Mouse (Mus musculus): ENCODE measurements around the gene Rcor1. TPM values are rescaled to one million over a fixed set of nuclear protein-coding genes. Genes with fewer than 3 reads are reported as not detected.

The Rcor1 gene
- polyA plus RNA-seq, 1 experiment from 2014 or later = 8.8 TPM

DNA sequence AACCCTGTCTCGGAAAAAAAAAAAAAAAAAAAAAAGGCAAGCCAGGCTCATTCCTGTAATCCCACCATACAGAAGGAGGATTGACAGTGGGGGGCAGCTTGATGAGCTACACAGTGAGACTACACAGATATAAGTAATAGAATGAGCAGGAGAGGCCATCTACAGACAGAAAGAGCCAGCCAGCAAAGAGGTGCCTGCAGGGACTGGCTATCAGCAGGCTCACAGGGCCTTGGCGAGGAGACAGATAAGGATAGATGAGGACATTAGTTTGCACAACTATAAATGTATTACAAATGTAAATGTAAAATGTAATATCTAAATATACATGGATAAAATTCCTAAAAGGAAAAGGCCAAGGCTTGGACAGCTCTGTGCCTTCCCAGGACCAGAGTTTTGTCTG lies 39.3 kb upstream of the Rcor1 start:
- ATAC-seq (ENCODE audit: low read depth) = no peak
- WGBS = 60% methylated on average over 2 of the region's 2 CpGs
- no peak overlapping the region for H3K4me3 ChIP-seq (ENCODE audit: low read length)
- no peaks in the 10 kb centered on the region for H3K27me3 ChIP-seq (ENCODE audit: control insufficient read depth, insufficient read depth, low read depth, low read length)
- no peaks in the 10 kb centered on the region for H3K36me3 ChIP-seq (ENCODE audit: control insufficient read depth, insufficient read depth, low read length)
- H3K4me1 ChIP-seq (replicated peaks; ENCODE audit: control insufficient read depth, insufficient read depth, low read length) = no peaks in the 10 kb centered on the region
- no peak overlapping the region for H3K4me2 ChIP-seq (ENCODE audit: low read depth, low read length)
- no peak overlapping the region for H3K9ac ChIP-seq (ENCODE audit: low read length)
- 0 out of 2 replicates have a peak, but pooled peaks cover 5% of the 10 kb centered on the region for H3K9me3 ChIP-seq (ENCODE audit: control insufficient read depth, low read length)
- H3K27ac ChIP-seq (ENCODE audit: low read length) = no peak overlapping the region

DNA sequence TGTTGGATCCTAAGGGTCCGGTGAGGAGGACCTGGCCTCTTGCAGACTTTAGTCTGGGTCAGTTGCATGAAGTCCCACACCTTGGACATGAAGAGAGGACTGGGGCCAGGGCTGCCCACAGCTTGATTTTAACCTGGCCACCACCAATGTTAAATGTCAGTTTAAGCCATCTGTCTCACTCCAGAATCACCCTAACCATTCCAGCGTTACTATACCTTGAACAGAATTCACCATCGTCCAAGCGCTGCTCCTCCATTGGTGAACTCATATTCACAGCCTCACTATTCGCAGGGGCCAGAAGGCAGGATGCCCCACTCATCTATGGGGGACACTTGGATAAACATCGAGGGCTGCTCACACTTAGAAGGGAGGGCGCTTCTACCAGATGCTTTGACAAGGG lies 38.2 kb upstream of the Rcor1 start:
- Histone ChIP-seq H3K4me3 (ENCODE audit: low read length) (no peak overlapping the region), H3K4me2 (ENCODE audit: low read depth, low read length) (no peak overlapping the region), H3K4me1 (replicated peaks; ENCODE audit: control insufficient read depth, insufficient read depth, low read length) (no peaks in the 10 kb centered on the region; the same call in 1 of the 2 replicates), H3K27me3 (ENCODE audit: control insufficient read depth, insufficient read depth, low read depth, low read length) (no peaks in the 10 kb centered on the region), H3K9me3 (ENCODE audit: control insufficient read depth, low read length) (0 out of 2 replicates have a peak, but pooled peaks cover 5% of the 10 kb centered on the region), H3K27ac (ENCODE audit: low read length) (no peak overlapping the region), H3K36me3 (ENCODE audit: control insufficient read depth, insufficient read depth, low read length) (no peaks in the 10 kb centered on the region), H3K9ac (ENCODE audit: low read length) (no peak overlapping the region)
- ATAC-seq (ENCODE audit: low read depth) = no peak
- WGBS = 87% methylated on average over 7 of the region's 7 CpGs

DNA sequence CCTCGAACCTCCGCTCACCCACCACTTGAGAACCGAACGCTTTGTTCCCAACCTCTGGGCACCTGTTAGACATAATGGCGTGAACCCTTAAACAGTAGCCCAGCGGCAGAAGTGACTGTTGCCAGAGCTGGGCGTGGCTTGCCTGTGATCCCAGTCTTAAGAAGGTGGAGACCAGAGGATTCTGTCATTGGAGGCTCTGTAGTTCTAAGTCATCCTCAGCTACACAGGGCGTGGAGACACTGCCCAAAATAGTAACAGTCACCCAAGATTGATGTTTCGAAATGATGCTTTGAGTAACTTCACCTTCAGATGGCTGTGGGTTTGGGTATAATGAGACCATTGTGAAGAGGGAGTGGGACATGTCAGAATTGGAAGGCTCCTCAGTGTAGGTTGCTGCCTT lies 35.0 kb upstream of the Rcor1 start:
- no peak overlapping the region for H3K27ac ChIP-seq (ENCODE audit: low read length)
- H3K4me3 ChIP-seq (ENCODE audit: low read length) = no peak overlapping the region
- H3K4me2 ChIP-seq (ENCODE audit: low read depth, low read length) = no peak overlapping the region
- no peaks in the 10 kb centered on the region for H3K9me3 ChIP-seq (ENCODE audit: control insufficient read depth, low read length)
- H3K4me1 ChIP-seq (replicated peaks; ENCODE audit: control insufficient read depth, insufficient read depth, low read length) = peaks cover 21% of the 10 kb centered on the region
- H3K9ac ChIP-seq (ENCODE audit: low read length) = no peak overlapping the region
- H3K36me3 ChIP-seq (ENCODE audit: control insufficient read depth, insufficient read depth, low read length) = no peaks in the 10 kb centered on the region
- H3K27me3 ChIP-seq (ENCODE audit: control insufficient read depth, insufficient read depth, low read depth, low read length) = no peaks in the 10 kb centered on the region
- 74% methylated on average over 9 of the region's 9 CpGs for WGBS
- no peak for ATAC-seq (ENCODE audit: low read depth)

DNA sequence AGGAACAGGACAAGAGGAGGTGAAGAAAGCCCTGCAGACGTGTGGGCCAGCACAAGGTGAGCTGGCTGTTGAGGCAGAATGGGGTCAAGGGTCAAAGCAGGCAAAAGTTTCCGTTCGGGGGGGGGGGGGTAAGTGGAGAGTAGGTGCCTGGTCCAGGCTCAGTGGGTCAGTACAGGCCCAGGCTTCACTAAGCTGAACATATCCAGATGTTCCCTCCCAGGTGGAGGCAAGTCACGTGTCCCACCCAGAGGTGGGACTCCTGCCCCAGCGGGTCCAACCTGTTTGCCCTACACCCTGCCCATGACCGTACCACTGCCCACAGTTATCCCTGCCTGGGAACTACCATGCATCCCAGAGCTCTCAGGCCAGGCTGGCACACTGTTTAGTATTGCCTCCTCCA lies 33.3 kb upstream of the Rcor1 start:
- Histone ChIP-seq H3K9ac (ENCODE audit: low read length) (no peak overlapping the region), H3K4me2 (ENCODE audit: low read depth, low read length) (no peak overlapping the region), H3K4me3 (ENCODE audit: low read length) (no peak overlapping the region), H3K27me3 (ENCODE audit: control insufficient read depth, insufficient read depth, low read depth, low read length) (no peaks in the 10 kb centered on the region), H3K27ac (ENCODE audit: low read length) (no peak overlapping the region; the same call in 1 of the 2 replicates), H3K9me3 (ENCODE audit: control insufficient read depth, low read length) (no peaks in the 10 kb centered on the region), H3K4me1 (replicated peaks; ENCODE audit: control insufficient read depth, insufficient read depth, low read length) (peaks cover 28% of the 10 kb centered on the region), H3K36me3 (ENCODE audit: control insufficient read depth, insufficient read depth, low read length) (no peaks in the 10 kb centered on the region)
- 69% methylated on average over 6 of the region's 6 CpGs for WGBS
- ATAC-seq (ENCODE audit: low read depth) = no peak

DNA sequence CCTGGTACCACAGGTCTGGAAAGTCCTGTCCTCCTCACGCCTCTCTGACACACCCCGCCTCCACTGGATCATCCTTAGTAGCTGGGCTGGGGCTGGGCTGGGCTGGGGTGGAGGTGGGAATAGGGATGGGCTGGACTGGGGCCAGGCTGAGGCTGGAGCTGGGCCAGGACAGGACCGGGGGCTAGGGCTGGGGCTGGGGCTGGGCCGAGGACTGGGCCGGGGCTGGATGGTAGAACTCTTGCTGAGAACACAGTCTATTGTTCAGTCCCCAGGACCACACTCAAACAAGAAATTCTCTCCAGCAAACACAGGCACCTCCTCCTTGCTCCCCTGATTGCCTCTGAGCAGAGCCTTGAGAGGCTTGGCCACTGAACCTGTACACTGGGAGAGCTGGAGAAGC lies 32.8 kb upstream of the Rcor1 start:
- Histone ChIP-seq H3K9me3 (ENCODE audit: control insufficient read depth, low read length) (no peaks in the 10 kb centered on the region), H3K36me3 (ENCODE audit: control insufficient read depth, insufficient read depth, low read length) (no peaks in the 10 kb centered on the region), H3K27ac (ENCODE audit: low read length) (peak overlapping the region; percentile 31), H3K4me3 (ENCODE audit: low read length) (no peak overlapping the region), H3K4me1 (replicated peaks; ENCODE audit: control insufficient read depth, insufficient read depth, low read length) (peaks cover 28% of the 10 kb centered on the region), H3K4me2 (ENCODE audit: low read depth, low read length) (no peak overlapping the region), H3K27me3 (ENCODE audit: control insufficient read depth, insufficient read depth, low read depth, low read length) (no peaks in the 10 kb centered on the region), H3K9ac (ENCODE audit: low read length) (no peak overlapping the region)
- no peak; the same call in 1 of the 2 replicates for ATAC-seq (ENCODE audit: low read depth)
- 29% methylated on average over 5 of the region's 5 CpGs for WGBS

DNA sequence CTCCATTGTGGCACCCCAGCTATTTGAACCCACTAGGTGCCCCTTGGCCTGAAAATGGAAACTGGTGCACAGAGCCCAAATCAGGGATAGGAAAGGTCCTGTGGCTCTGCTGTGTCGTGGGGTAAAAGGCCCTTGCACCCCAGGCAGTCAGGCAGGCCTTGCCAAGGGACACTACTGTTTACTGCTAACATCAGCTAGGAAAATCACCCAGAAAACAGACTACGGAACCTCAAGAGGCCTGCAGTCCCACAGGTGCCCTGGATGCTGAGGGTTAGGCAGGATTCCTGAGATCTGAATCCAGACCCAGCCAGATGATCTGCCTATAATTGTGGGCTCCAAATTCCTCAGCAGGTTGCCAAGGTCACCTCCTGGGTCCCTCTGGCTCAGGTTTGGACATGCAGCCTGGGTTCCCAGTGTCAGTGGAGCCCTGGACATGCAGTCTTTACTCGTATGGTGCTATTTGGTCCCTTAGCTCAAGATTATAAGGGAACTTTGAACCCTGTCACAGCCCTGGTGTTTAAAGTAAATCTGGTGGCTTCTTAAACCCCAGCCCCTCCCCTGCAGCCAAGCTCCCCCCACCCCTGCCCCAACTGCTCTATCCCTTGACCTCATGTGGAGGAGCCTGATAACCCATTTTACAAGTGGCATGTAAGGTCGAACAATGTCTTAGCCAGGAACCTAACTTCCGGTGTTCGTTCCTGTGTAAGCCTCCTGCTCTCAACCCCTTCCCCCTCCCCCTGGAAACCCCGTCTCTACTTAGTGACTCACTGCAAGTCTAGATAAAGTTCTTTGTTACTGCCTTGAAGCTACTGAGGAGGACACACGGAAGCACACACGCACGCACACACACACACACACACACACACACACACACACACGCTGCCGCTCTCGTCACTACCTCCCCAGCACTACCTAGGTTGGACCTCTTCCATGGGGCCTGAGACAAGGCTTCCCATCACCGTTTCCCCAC lies 31.7 kb upstream of the Rcor1 start:
- H3K36me3 ChIP-seq (ENCODE audit: control insufficient read depth, insufficient read depth, low read length) = no peaks in the 10 kb centered on the region
- H3K9ac ChIP-seq (ENCODE audit: low read length) = no peak overlapping the region
- peak; percentile 53 for ATAC-seq (ENCODE audit: low read depth)
- WGBS = 47% methylated on average over 14 of the region's 14 CpGs
- no peak overlapping the region for H3K4me3 ChIP-seq (ENCODE audit: low read length)
- H3K27me3 ChIP-seq (ENCODE audit: control insufficient read depth, insufficient read depth, low read depth, low read length) = no peaks in the 10 kb centered on the region
- no peak overlapping the region for H3K4me2 ChIP-seq (ENCODE audit: low read depth, low read length)
- H3K9me3 ChIP-seq (ENCODE audit: control insufficient read depth, low read length) = no peaks in the 10 kb centered on the region
- H3K4me1 ChIP-seq (replicated peaks; ENCODE audit: control insufficient read depth, insufficient read depth, low read length) = peaks cover 30% of the 10 kb centered on the region
- H3K27ac ChIP-seq (ENCODE audit: low read length) = peak overlapping the region; percentile 74

DNA sequence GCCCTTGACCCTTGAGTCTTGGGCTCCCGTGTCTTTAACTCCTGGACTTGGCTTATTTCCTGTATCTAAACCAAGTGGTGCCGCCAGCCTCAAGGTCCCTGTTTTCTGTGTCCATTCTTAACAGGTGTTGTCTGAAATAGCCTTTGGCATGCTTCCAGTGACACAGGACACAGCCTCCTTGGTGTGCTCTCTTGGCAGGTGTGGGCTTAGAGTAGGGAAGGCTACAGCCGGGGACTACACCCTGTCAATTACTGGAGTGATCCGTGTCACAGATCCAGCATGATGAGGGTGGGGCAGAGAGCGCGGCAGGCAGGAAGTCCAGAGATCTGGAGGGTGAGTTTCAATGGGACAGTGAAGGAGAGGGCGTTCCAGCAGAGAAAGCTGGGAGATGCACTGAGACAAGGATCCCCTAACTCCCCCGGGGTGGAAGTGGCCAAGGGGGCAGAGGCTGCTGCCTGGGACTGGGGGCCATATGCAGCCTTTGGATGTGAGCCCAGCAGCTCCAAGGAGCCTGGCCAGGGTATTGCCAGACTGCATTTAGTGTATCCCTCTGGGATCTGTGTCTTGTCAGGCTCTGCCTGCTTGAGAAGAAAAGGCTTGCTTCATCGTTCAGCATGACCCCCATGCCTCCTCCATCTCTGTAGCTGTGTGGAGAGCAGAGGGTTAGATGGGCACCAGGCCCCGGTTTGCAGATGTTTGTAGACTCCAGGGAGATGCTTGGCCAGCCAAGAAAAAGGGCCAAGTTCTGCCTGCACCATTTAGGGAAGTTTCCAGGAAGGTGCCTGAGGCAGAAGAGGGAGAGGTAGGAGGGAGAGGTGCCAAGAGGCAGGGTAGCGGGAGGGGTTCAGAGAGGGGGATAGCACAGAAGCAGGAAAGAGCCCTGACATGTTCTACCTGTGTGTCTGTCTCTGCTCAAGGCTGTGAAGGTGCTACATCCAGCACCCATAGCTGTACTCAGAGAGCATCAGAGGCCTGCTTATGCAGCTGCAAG lies 30.4 kb upstream of the Rcor1 start:
- no peaks in the 10 kb centered on the region for H3K27me3 ChIP-seq (ENCODE audit: control insufficient read depth, insufficient read depth, low read depth, low read length)
- no peaks in the 10 kb centered on the region for H3K9me3 ChIP-seq (ENCODE audit: control insufficient read depth, low read length)
- peaks cover 30% of the 10 kb centered on the region for H3K4me1 ChIP-seq (replicated peaks; ENCODE audit: control insufficient read depth, insufficient read depth, low read length)
- H3K27ac ChIP-seq (ENCODE audit: low read length) = peak overlapping the region; percentile 74
- H3K4me2 ChIP-seq (ENCODE audit: low read depth, low read length) = no peak overlapping the region
- H3K36me3 ChIP-seq (ENCODE audit: control insufficient read depth, insufficient read depth, low read length) = no peaks in the 10 kb centered on the region
- no peak overlapping the region for H3K4me3 ChIP-seq (ENCODE audit: low read length)
- WGBS = 42% methylated on average over 11 of the region's 11 CpGs
- H3K9ac ChIP-seq (ENCODE audit: low read length) = peak overlapping the region; percentile 14; the same call in 1 of the 2 replicates
- ATAC-seq (ENCODE audit: low read depth) = peak; percentile 34

DNA sequence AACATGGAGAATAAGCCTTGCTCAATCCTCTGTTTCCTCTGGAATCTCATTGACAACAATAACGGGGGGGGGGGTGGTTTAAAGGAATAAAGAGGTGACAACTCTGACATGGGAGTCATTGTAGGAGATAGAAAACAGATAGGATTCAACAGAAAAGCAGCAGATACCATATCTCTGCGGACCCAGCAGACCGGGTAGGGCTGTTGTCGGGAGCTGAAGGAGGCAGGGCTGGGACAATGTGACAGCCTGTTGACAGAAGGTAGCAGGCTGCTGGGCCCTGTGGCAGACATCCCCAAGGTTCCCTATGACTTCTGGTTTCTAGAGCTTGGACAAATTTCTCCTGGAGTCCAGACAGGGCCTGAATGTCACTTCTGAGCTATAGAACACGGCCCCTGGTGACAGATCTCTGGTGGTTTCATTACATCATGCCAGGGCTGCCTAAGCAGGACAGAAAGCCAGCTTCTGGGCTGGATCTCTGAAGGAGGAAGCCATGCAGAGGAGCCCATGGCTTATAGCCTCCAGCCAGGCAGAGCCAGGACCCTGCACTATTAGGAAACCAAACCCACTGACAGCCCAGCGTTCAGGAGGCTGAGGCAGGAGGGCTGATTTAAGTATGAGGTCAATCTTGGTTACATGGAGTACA lies 29.4 kb upstream of the Rcor1 start:
- Histone ChIP-seq H3K27me3 (ENCODE audit: control insufficient read depth, insufficient read depth, low read depth, low read length) (no peaks in the 10 kb centered on the region), H3K27ac (ENCODE audit: low read length) (peak overlapping the region; percentile 44), H3K9me3 (ENCODE audit: control insufficient read depth, low read length) (no peaks in the 10 kb centered on the region), H3K4me2 (ENCODE audit: low read depth, low read length) (no peak overlapping the region), H3K4me3 (ENCODE audit: low read length) (no peak overlapping the region), H3K4me1 (replicated peaks; ENCODE audit: control insufficient read depth, insufficient read depth, low read length) (peaks cover 30% of the 10 kb centered on the region), H3K9ac (ENCODE audit: low read length) (no peak overlapping the region), H3K36me3 (ENCODE audit: control insufficient read depth, insufficient read depth, low read length) (no peaks in the 10 kb centered on the region)
- ATAC-seq (ENCODE audit: low read depth) = peak; percentile 55
- WGBS = 48% methylated on average over 6 of the region's 6 CpGs

All from lung, embryonic 16.5 days (tissue).